Mouse (Mus musculus) brain, embryonic 14.5 days (tissue): Measurements from ENCODE around the gene Spink4. TPM values are rescaled to one million over a fixed set of nuclear protein-coding genes. Genes with fewer than 3 reads are reported as not detected.
A peak's percentile ranks its signal among the peaks of the same experiment; 100 is the strongest.

Experiments
- DNase-seq: peaks from one replicate; pipeline ENCODE4 v3.0.0-alpha.2; 2011; ENCODE audit warnings: low read depth
- CTCF ChIP-seq: fragments of 200-500 bp; IDR thresholded peaks from 2 replicates; pipeline ENCODE4 v1.5.1; 2012; ENCODE audit warnings: inconsistent platforms, mild to moderate bottlenecking, moderate library complexity, borderline replicate concordance; ENCODE audit not compliant: insufficient read depth, insufficient read length; ENCODE audit errors: extremely low read depth
- POLR2A ChIP-seq: fragments of 200-500 bp; IDR thresholded peaks from 2 replicates; pipeline ENCODE4 v1.6.1; 2012; ENCODE audit warnings: mild to moderate bottlenecking, inconsistent platforms, borderline replicate concordance; ENCODE audit not compliant: poor library complexity, insufficient read depth, insufficient read length, severe bottlenecking; ENCODE audit errors: extremely low read depth
- polyA plus RNA-seq: library from polyadenylated mRNA; depleted of rRNA; stranded (reverse); fragments of >200 nt; gene quantifications from 2 replicates; pipeline ENCODE4 v1.2.3, GENCODE M21; 2012

Spink4 gene
- polyA plus RNA-seq, 1 experiment: 0.68 TPM

DNA sequence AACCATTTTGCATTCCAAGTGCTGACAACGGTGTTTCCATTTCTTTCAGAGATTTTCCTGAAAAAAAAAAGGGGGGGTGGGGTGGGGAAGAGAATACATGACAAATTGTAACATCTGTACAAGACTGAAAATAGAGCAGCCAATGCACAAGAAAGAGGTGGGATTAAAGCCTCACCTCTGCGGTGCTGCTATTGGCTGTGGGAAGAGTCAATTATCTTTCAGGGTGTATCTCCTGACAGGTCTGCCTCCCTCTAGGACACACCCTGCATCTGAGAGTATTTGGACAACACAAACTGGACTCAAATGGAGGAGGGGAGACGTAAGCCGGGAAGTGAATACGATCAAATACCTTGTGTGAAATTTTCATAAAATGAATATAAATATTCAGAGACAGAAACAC, 23.8 kb downstream of the Spink4 start:
- DNase-seq: no peak
- TF ChIP-seq POLR2A (no peak), CTCF (no peak)

DNA sequence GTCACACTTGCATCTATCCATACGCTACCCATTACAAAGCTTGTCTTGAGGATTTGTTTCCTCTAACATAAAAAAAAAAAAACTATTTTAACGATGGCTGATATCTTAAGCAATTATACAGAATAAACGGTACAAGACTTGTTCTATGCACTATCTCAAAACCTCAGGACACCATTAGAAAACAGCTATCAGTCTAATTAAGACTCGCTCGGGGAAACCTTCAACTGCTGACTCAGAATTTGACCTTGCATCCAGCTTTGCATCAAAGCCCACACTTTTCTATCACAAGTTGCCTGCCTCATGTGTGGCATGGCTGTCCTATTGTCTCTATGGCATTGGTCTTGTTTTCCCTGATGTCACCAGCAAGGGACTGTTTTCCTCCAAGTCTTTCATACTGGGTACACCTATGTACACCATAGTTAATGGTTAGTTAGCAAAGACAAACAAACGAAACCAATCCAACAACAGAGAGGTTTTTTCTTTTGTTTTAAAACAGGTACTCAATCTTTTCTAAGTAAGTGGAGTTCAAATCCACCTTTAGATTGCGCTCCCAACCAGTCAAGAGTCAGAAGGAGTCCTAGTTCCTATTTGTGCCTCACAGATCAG, 26.8 kb downstream of the Spink4 start:
- no peak for DNase-seq
- no peak for TF ChIP-seq CTCF
- no peak for TF ChIP-seq POLR2A

DNA sequence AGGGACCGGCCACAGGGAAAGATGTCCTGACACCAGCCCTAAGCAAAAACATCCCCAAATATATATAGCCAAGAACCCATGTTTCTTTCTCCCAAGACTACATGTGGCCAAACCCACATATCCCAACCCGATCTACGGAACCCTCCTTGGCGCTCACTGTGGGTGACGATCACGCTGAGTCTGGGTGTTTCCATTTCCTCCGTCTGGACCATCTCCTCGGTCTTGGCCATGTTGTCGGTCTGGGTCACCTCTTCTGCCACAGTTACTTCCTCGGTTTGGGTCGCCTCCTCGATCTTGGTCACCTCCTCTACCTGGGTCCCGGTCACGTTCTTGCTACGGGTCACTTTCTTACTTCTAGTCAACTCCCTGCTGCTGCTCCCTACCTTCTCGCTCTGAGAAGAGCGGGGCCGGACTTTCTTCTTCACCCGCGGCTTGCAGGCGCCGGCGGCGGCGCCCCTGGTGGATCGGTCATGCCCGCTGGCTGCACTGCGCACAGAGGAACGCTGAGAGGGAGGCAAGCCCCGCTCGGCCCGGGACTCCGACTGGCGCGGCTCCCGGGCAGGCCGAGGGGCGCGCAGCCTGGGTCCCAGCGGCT, 27.8 kb downstream of the Spink4 start:
- DNase-seq: no peak
- no peak for TF ChIP-seq CTCF
- no peak for TF ChIP-seq POLR2A

DNA sequence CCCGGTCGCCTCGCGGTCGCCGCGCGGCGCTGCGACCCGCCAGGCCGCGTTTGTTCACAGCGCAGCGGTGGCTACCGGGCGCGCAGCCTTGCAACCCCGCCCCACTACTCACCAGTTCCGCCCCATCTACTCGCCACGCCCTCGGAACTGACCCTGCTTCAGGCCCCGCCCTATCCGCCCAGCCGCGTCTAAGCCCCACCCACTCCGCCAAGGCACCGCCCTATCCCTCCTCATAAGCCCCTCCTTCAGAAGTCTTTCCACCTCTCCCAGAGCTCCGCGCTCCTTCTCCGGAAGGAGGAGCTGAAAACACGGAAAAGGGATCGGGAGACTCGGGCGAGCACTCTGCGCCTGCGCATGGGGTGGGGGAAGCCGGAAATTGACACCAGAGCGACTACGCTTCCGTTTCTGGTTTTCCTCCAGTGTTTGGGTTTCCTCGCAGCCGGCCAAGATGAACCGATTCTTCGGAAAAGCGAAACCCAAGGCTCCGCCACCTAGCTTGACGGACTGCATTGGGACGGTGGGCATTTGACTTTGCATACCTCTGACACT, 28.4 kb downstream of the Spink4 start, which contains the start of the genes Bag1 and Chmp5:
TSS of gene Bag1 (minus strand) at position 135 of the 549 bp plus-strand sequence.
TSS of gene Chmp5 (plus strand) at position 248 of the 549 bp plus-strand sequence.
- TF ChIP-seq POLR2A (peak; percentile 97), CTCF (no peak)
- DNase-seq: peak; percentile 100

DNA sequence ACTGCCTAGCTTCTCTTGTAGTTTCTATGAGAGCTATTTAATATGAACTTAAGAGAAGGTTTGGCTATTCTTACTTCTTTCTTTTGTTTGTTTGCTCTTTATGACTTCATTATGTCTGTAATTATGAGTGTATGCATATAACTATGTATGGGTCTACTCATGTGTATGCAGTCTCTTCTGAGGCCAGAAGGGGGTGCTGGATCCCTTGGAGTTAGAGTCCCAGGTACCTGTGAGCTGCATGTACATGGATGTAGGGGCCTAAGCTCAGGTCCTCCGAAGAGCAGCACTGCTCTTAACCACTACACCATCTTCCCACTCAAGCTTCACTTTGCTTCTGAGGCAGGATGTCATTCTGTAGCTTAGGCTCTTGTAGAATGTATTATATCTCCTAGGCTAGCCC, 33.7 kb downstream of the Spink4 start:
- no peak for DNase-seq
- TF ChIP-seq CTCF (peak; percentile 34; the same call in 1 of the 2 replicates), POLR2A (no peak)

DNA sequence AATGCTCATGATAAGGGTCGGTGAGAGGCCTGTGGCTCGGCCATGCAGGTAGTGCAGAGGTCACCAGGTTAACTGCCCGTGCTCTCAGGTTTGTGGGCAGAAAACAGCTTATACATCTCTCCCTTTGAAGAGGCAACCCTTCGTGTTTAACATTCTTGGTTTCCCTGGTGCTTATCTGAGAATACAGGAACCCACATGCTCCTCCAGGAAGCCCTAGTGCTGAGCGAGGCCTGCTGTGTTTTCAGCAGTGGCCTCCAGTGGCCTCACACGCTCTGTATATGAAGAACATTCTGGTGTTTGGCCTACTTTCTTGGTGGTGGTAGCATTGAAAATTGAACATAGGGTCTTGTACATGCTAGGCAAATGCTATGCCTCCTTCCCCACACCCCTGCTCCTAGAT, 36.1 kb downstream of the Spink4 start:
- no peak for DNase-seq
- TF ChIP-seq POLR2A (no peak), CTCF (no peak)

DNA sequence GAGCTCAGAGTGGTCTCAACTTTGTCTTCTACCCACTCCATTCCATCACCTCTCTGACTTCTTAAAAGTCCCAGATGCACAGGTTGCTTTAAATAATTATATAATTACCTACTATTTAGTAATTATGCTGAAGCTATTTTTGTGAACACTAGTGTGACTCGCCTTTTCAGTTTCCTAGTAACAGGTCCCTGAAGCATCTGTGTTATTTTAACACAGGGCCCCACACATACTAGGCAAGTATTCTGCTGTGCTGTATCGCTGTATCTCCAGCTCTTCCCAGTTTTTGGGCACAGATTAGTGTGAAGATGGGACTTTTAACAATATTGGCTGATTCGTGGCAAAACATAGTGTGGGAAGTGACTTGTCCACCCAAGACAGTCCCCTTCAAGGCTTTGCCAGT, 43.7 kb downstream of the Spink4 start:
- TF ChIP-seq CTCF (no peak), POLR2A (no peak)
- no peak for DNase-seq

DNA sequence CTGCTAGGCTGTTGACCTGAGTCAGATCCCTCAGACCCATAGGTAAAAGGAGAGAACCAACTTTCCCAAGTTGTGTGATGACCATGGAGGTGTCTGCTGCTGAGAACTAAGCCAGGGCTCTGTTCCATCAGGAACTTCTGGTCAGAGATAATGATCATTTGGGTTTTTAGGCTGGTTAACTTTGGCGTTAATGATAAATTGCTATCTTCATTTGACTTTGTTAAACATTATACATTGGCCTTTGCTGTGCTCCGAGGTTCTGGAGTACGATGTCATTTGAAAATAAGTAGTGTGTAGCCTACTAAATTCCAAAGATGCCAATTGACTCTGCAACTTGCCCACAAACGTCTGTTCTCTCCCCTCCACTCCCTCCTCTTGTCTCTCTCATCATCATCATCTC, 49.3 kb downstream of the Spink4 start:
- no peak for TF ChIP-seq CTCF
- TF ChIP-seq POLR2A: no peak
- DNase-seq: no peak

DNA sequence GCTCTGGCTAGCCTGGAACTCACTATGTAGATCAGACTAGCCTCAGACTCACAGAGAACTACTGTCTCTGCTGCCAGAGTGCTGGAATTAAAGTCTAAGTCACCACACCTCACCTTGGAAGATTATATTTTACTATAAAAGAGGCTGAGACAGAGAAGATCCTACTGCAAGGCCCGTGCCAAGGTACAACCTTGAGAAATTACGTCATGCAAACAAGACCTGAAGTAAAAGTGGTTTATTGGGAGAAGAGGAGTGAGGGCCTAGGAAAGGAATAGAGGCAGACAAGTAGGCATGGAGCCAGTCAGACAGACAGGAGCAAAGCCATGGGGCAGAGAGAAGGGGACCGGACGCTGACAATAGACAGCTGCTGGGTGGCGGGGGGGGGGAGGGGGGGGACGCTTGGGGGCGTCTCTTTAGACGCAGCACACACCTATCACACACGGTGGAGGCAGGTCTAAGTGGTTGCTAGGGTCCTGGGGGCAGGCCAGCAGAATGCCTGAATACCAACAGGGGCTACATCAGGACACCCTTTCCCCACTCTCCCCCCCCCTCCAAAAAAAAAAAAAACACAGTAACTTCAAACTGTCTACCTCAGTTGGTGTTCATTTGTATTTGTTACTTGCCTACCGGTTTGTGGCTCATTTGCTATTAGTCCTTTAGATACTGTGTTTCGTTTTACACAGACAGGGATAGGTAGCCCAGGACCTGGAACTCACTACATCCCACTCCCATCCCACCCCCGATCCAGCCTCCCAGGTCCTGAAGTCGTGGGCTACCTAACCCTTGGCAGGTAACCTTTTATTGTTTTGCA, 50.1 kb downstream of the Spink4 start:
- TF ChIP-seq POLR2A: no peak
- no peak for TF ChIP-seq CTCF
- no peak for DNase-seq

DNA sequence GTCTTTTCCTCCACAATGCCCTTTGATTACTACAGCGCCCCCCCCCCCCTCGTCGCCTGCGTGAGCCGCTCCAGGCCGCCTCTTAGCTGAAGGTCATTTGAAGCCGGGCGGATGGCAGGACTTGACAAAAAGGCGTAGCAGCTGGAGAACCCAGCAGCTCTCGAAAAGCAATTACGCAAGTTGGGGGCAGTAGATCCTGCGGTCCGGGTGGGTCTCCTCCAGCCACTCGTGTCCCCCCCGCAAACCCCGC, 50.7 kb downstream of the Spink4 start:
- no peak for DNase-seq
- TF ChIP-seq POLR2A (no peak), CTCF (no peak)

DNA sequence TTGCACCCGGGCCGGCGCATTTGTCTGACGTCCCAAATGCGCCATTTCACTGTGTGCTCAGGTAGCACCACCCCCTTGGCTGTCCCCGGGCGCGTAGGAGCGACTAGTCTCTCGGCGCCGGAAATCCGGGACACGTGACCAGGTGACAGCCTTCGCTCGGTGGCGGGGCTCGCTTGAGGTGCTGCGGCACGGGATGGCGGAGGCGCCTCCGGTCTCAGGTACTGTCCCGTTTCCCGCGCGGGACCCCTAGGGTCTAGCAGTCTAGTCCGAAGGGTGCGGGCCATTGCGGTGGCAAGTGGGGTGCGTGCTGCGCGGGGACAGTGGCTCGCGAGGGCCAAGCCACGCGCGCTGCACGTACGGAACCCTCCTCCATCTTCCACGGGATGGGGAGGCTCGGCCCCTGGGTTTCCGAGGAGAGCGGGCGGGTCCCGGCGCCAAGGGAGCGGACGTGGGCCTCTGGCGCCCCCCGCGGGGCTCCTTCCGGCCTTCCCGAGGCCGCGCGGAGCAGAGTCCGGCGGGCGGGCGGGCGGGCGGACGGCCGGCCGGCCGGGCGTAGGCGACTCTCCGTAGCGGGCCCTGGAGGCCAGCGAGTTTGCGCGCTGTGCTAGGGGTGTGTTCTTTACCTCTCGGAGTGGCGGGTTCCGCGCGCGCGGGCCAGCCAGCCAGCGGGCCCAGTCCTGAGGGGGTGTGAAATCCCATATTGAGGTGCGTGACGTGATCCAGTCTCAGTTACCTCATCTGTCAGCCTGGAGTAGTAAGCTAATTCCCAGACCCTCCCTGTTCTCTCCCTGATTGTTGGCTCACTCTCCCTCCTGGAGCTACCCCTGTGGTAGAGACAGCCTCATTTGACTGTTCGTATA, 51.2 kb downstream of the Spink4 start, which contains the start of gene Nfx1:
TSS of gene Nfx1 (plus strand) at position 65 of the 860 bp plus-strand sequence.
- peak; percentile 99 for DNase-seq
- no peak for TF ChIP-seq CTCF
- TF ChIP-seq POLR2A: peak; percentile 56; the same call in 1 of the 2 replicates

DNA sequence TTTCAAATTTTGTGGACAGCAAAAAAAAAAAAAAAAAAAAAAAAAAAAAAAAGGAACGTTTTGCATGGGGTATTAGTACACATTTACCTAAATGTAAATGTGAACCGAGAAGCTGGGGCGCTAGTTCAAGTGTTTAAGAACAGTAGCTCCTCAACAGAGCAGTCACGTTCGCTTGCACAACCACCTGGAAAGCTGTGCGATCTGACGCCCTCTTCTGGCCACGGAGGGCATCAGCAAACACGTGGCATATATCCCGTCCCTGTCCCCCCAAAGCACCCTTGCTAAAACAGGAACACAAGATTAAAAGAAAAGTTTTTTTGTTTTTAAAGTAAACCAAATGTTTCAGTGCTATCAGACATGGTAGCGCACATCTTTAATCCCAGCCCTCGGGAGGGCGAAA, 51.9 kb downstream of the Spink4 start:
- no peak for TF ChIP-seq POLR2A
- TF ChIP-seq CTCF: peak; percentile 69
- DNase-seq: peak; percentile 49

DNA sequence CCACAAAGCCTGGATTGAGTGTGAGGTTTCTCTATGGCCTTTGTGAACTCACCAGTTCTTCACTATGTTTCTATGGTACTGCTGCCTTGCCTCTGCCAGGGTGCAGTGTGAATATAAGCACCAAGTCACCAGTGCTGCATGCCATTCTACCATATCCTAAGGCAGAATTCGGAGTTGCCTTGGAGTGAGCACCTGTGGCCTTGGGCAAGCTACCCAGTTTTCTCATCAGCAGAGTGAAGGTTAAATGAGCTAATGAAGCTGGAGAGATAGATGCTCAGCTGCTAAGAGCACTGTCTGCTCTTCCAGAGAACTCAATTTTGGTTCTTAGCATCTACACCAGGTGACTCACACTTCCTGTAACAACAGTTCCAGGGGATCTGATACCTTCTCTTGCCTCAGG, 54.2 kb downstream of the Spink4 start:
- DNase-seq: no peak
- TF ChIP-seq POLR2A (no peak), CTCF (no peak)

DNA sequence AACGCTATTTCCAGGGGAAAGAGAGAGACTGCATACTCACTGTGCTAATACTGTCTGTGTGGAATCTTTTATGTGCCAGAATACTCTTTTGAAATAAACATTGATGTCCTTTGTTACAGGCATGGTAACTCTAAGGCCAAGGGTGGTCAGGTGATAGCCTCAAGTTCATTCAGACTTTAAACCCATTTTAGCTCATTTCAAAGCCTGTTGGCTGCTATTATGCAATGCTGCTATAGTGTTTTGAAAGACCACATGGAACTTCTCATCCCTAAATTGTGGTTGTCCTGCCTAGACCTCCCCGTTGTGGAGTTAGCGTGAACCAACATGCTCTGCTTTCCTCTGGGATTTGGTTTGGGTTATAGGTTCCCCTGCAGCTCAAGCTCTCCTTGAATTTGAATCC, 55.8 kb downstream of the Spink4 start:
- TF ChIP-seq CTCF (no peak), POLR2A (no peak)
- no peak for DNase-seq
